Mouse (Mus musculus): ENCODE measurements around the gene Nphs1. TPM values are rescaled to one million over a fixed set of nuclear protein-coding genes. Genes with fewer than 3 reads are reported as not detected.

Gene Nphs1
- polyA plus RNA-seq, 1 experiment = not detected

GRCm38 (mm10) chr7:30430191-30430590 lies 27.9 kb upstream of the Nphs1 start:
- Histone ChIP-seq H3K4me3 (ENCODE audit: insufficient read depth, low read depth, low read length) (no peak overlapping the region), H3K27ac (replicated peaks; ENCODE audit: low read depth, low read length) (no peak overlapping the region), H3K4me1 (ENCODE audit: control insufficient read depth, insufficient read depth, insufficient read length, low read length) (no peaks in the 10 kb centered on the region)

GRCm38 (mm10) chr7:30431793-30432192 lies 26.3 kb upstream of the Nphs1 start:
- Histone ChIP-seq H3K27ac (replicated peaks; ENCODE audit: low read depth, low read length) (no peak overlapping the region), H3K4me1 (ENCODE audit: control insufficient read depth, insufficient read depth, insufficient read length, low read length) (no peaks in the 10 kb centered on the region), H3K4me3 (ENCODE audit: insufficient read depth, low read depth, low read length) (no peak overlapping the region)

- Histone ChIP-seq H3K4me1 (ENCODE audit: control insufficient read depth, insufficient read depth, insufficient read length, low read length) (no peaks in the 10 kb centered on the region), H3K27ac (replicated peaks; ENCODE audit: low read depth, low read length) (no peak overlapping the region)
Measured at GRCm38 (mm10) chr7:30434238-30434637, 23.9 kb upstream of the Nphs1 start.

GRCm38 (mm10) chr7:30434701-30435100 lies 23.4 kb upstream of the Nphs1 start:
- no peak overlapping the region for H3K4me3 ChIP-seq (ENCODE audit: insufficient read depth, low read depth, low read length)
- no peak overlapping the region for H3K27ac ChIP-seq (replicated peaks; ENCODE audit: low read depth, low read length)
- H3K4me1 ChIP-seq (ENCODE audit: control insufficient read depth, insufficient read depth, insufficient read length, low read length) = no peaks in the 10 kb centered on the region

More at GRCm38 (mm10) chr7:30434238-30434637, 23.9 kb upstream of the Nphs1 start:
- no peak overlapping the region for H3K4me3 ChIP-seq (ENCODE audit: insufficient read depth, low read depth, low read length)

- no peaks in the 10 kb centered on the region for H3K4me1 ChIP-seq (ENCODE audit: control insufficient read depth, insufficient read depth, insufficient read length, low read length)
- H3K4me3 ChIP-seq (ENCODE audit: insufficient read depth, low read depth, low read length) = no peak overlapping the region
- H3K27ac ChIP-seq (replicated peaks; ENCODE audit: low read depth, low read length) = no peak overlapping the region
Measured at GRCm38 (mm10) chr7:30435156-30435555, 23.0 kb upstream of the Nphs1 start.

GRCm38 (mm10) chr7:30436879-30437278 lies 21.2 kb upstream of the Nphs1 start:
- Histone ChIP-seq H3K4me3 (ENCODE audit: insufficient read depth, low read depth, low read length) (no peak overlapping the region), H3K27ac (replicated peaks; ENCODE audit: low read depth, low read length) (no peak overlapping the region), H3K4me1 (ENCODE audit: control insufficient read depth, insufficient read depth, insufficient read length, low read length) (no peaks in the 10 kb centered on the region)

- Histone ChIP-seq H3K27ac (replicated peaks; ENCODE audit: low read depth, low read length) (no peak overlapping the region), H3K4me3 (ENCODE audit: insufficient read depth, low read depth, low read length) (no peak overlapping the region), H3K4me1 (ENCODE audit: control insufficient read depth, insufficient read depth, insufficient read length, low read length) (no peaks in the 10 kb centered on the region)
Measured at GRCm38 (mm10) chr7:30439734-30440133, 18.4 kb upstream of the Nphs1 start.

- H3K27ac ChIP-seq (replicated peaks; ENCODE audit: low read depth, low read length) = no peak overlapping the region
Measured at GRCm38 (mm10) chr7:30440697-30441096, 17.4 kb upstream of the Nphs1 start.

GRCm38 (mm10) chr7:30443696-30444095 lies 14.4 kb upstream of the Nphs1 start:
- Histone ChIP-seq H3K27ac (replicated peaks; ENCODE audit: low read depth, low read length) (no peak overlapping the region), H3K4me1 (ENCODE audit: control insufficient read depth, insufficient read depth, insufficient read length, low read length) (no peaks in the 10 kb centered on the region)

More at GRCm38 (mm10) chr7:30440697-30441096, 17.4 kb upstream of the Nphs1 start:
- Histone ChIP-seq H3K4me1 (ENCODE audit: control insufficient read depth, insufficient read depth, insufficient read length, low read length) (no peaks in the 10 kb centered on the region), H3K4me3 (ENCODE audit: insufficient read depth, low read depth, low read length) (no peak overlapping the region)

GRCm38 (mm10) chr7:30444154-30444970 lies 13.8 kb upstream of the Nphs1 start:
- Histone ChIP-seq H3K4me3 (ENCODE audit: insufficient read depth, low read depth, low read length) (peak overlapping the region; percentile 66), H3K4me1 (ENCODE audit: control insufficient read depth, insufficient read depth, insufficient read length, low read length) (no peaks in the 10 kb centered on the region), H3K27ac (replicated peaks; ENCODE audit: low read depth, low read length) (no peak overlapping the region)

More at GRCm38 (mm10) chr7:30443696-30444095, 14.4 kb upstream of the Nphs1 start:
- no peak overlapping the region for H3K4me3 ChIP-seq (ENCODE audit: insufficient read depth, low read depth, low read length)

GRCm38 (mm10) chr7:30444971-30445751 lies 13.0 kb upstream of the Nphs1 start, which contains the start of gene Aplp1:
Gene Aplp1, minus strand, starts transcription at chr7:30445535.
- Histone ChIP-seq H3K4me3 (ENCODE audit: insufficient read depth, low read depth, low read length) (peak within 1 kb of the TSS; percentile 66), H3K27ac (replicated peaks; ENCODE audit: low read depth, low read length) (no peak within 1 kb of the TSS), H3K4me1 (ENCODE audit: control insufficient read depth, insufficient read depth, insufficient read length, low read length) (no peaks in the 10 kb centered on the region)

- no peak overlapping the region for H3K27ac ChIP-seq (replicated peaks; ENCODE audit: low read depth, low read length)
- no peak overlapping the region for H3K4me3 ChIP-seq (ENCODE audit: insufficient read depth, low read depth, low read length)
- no peaks in the 10 kb centered on the region for H3K4me1 ChIP-seq (ENCODE audit: control insufficient read depth, insufficient read depth, insufficient read length, low read length)
Measured at GRCm38 (mm10) chr7:30450241-30450640, 7.9 kb upstream of the Nphs1 start.

GRCm38 (mm10) chr7:30453327-30453726 lies 4.8 kb upstream of the Nphs1 start:
- Histone ChIP-seq H3K4me1 (ENCODE audit: control insufficient read depth, insufficient read depth, insufficient read length, low read length) (no peaks in the 10 kb centered on the region; the same call in 1 of the 2 replicates), H3K27ac (replicated peaks; ENCODE audit: low read depth, low read length) (no peak overlapping the region), H3K4me3 (ENCODE audit: insufficient read depth, low read depth, low read length) (no peak overlapping the region)

- Histone ChIP-seq H3K4me1 (ENCODE audit: control insufficient read depth, insufficient read depth, insufficient read length, low read length) (no peaks in the 10 kb centered on the region; the same call in 1 of the 2 replicates), H3K4me3 (ENCODE audit: insufficient read depth, low read depth, low read length) (no peak overlapping the region), H3K27ac (replicated peaks; ENCODE audit: low read depth, low read length) (no peak overlapping the region)
Measured at GRCm38 (mm10) chr7:30453766-30454165, 4.3 kb upstream of the Nphs1 start.

- Histone ChIP-seq H3K4me3 (ENCODE audit: insufficient read depth, low read depth, low read length) (no peak overlapping the region), H3K27ac (replicated peaks; ENCODE audit: low read depth, low read length) (no peak overlapping the region), H3K4me1 (ENCODE audit: control insufficient read depth, insufficient read depth, insufficient read length, low read length) (no peaks in the 10 kb centered on the region; the same call in 1 of the 2 replicates)
Measured at GRCm38 (mm10) chr7:30454259-30454658, 3.9 kb upstream of the Nphs1 start.

Data from brown adipose tissue, adult 24 weeks (tissue).